Mouse (Mus musculus) MEL (cell line): ENCODE data around the gene Gm49486.

Source experiments
- CTCF ChIP-seq, 3 experiments: IDR thresholded peaks in 2 of 3; conservative IDR thresholded peaks in 1 of 3; 2 replicates each; pipeline ENCODE4 v1.5.1; 2011 to 2012; ENCODE audit warnings: low read length in 3 of 3, low read depth in 2 of 3, mild to moderate bottlenecking in 2 of 3, improper control_type of control experiment in 1 of 3, inconsistent platforms in 1 of 3, mixed read lengths in 1 of 3, moderate library complexity in 1 of 3; ENCODE audit not compliant: control insufficient read depth in 1 of 3, insufficient read depth in 1 of 3, poor library complexity in 1 of 3, severe bottlenecking in 1 of 3
- EP300 ChIP-seq, 2 experiments: IDR thresholded peaks; 2 replicates each; pipeline ENCODE4 v1.6.1; 2011; ENCODE audit warnings: improper control_type of control experiment in 2 of 2, low read length in 2 of 2, low read depth in 1 of 2, mild to moderate bottlenecking in 1 of 2
- ETS1 ChIP-seq: IDR thresholded peaks from 2 replicates; pipeline ENCODE4 v1.6.1; 2012; ENCODE audit warnings: low read depth, mild to moderate bottlenecking, inconsistent platforms, low read length, improper control_type of control experiment, moderate library complexity
- HCFC1 ChIP-seq: IDR thresholded peaks from 2 replicates; pipeline ENCODE4 v1.6.1; 2012; ENCODE audit warnings: low read depth, mild to moderate bottlenecking, inconsistent platforms, low read length, improper control_type of control experiment, moderate library complexity
- KAT2A ChIP-seq: conservative IDR thresholded peaks from 2 replicates; pipeline ENCODE4 v1.6.1; 2012; ENCODE audit warnings: low read depth, low read length, improper control_type of control experiment, inconsistent platforms
- MAFK ChIP-seq: IDR thresholded peaks from 2 replicates; pipeline ENCODE4 v1.6.1; 2011; ENCODE audit warnings: low read depth, mild to moderate bottlenecking, low read length, improper control_type of control experiment, borderline replicate concordance
- MAZ ChIP-seq: IDR thresholded peaks from 2 replicates; pipeline ENCODE4 v1.6.1; 2012; ENCODE audit warnings: low read depth, mild to moderate bottlenecking, inconsistent platforms, low read length, improper control_type of control experiment
- MYB ChIP-seq: IDR thresholded peaks from 2 replicates; pipeline ENCODE4 v1.6.1; 2011; ENCODE audit warnings: mild to moderate bottlenecking, low read depth, low read length, improper control_type of control experiment
- NELFE ChIP-seq: IDR thresholded peaks from 2 replicates; pipeline ENCODE4 v1.6.1; 2011; ENCODE audit warnings: low read depth, low read length, improper control_type of control experiment
- POLR2A ChIP-seq, 2 experiments: IDR thresholded peaks; 2 replicates each; pipeline ENCODE4 v1.6.1; 2011 to 2012; ENCODE audit warnings: low read length in 2 of 2, mild to moderate bottlenecking in 2 of 2, control low read depth in 1 of 2, improper control_type of control experiment in 1 of 2, low read depth in 1 of 2, moderate library complexity in 1 of 2; ENCODE audit not compliant: control insufficient read depth in 1 of 2, insufficient read depth in 1 of 2, poor library complexity in 1 of 2
- USF1 ChIP-seq: IDR thresholded peaks from 2 replicates; pipeline ENCODE4 v1.6.1; 2014; ENCODE audit warnings: low read depth, mild to moderate bottlenecking, inconsistent platforms, low read length, improper control_type of control experiment, moderate library complexity
- ZC3H11A ChIP-seq: IDR thresholded peaks from 2 replicates; pipeline ENCODE4 v1.6.1; 2012; ENCODE audit warnings: low read depth, mild to moderate bottlenecking, inconsistent platforms, low read length, improper control_type of control experiment

- TF ChIP-seq CTCF (IDR thresholded peaks at IDR 0.05 in 2 of 3, conservative IDR thresholded peaks at IDR 0.05 in 1 of 3; ENCODE audit: control insufficient read depth in 1 of 3, insufficient read depth in 1 of 3, low read depth in 2 of 3, low read length in 3 of 3, poor library complexity in 1 of 3, severe bottlenecking in 1 of 3): peak; percentile 89 to 98 (median 93)
- no peak for TF ChIP-seq MAZ
- no peak for TF ChIP-seq MAFK
- TF ChIP-seq EP300 (IDR thresholded peaks at IDR 0.05; ENCODE audit: low read depth in 1 of 2, low read length in 2 of 2): 0 out of 4 replicates have a peak, but pooled peaks of 1 of the 2 experiments have one; percentile 24
- peak; percentile 38; the same call in 1 of the 2 replicates for TF ChIP-seq ZC3H11A
- TF ChIP-seq MYB: no peak
- peak; percentile 40; the same call in 1 of the 2 replicates for TF ChIP-seq HCFC1
- no peak for TF ChIP-seq KAT2A
- TF ChIP-seq USF1: no peak
- no peak for TF ChIP-seq ETS1
- TF ChIP-seq NELFE: no peak
- no peak for TF ChIP-seq POLR2A (IDR thresholded peaks at IDR 0.05; ENCODE audit: control insufficient read depth in 1 of 2, insufficient read depth in 1 of 2, low read depth in 1 of 2, low read length in 2 of 2, poor library complexity in 1 of 2)
These were observed 51.0 kb downstream of the Gm49486 start for GRCm38 (mm10) chr15:79280209-79280608.
